Mouse (Mus musculus): ENCODE data around the gene Coro1a.
"Not testable (repeated sequence)": the region's sequence is repeated elsewhere in the genome, so short reads cannot be mapped to it uniquely, and the experiment has no call there.

Coro1a gene

DNA sequence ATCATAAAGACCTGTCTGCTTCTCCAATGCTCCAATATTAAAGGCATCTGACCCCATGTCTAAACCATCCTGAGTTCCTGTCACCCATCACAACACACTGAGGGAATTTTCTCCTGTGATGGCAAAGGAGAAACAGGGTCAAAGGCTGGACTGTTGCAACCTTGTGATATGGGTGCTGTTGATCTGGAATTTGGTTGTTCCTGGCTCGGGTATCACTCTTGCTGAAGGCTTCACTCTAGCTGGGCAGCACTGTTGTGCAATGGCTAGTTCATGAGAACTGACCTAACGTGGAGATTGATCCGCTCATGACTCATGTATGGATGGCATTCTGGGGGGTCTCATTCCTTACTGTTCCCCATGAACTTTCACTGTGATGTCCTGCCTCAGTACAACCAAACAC lies 18.6 kb downstream of the Coro1a start:
- no peak for DNase-seq (ENCODE audit: low spot score)

DNA sequence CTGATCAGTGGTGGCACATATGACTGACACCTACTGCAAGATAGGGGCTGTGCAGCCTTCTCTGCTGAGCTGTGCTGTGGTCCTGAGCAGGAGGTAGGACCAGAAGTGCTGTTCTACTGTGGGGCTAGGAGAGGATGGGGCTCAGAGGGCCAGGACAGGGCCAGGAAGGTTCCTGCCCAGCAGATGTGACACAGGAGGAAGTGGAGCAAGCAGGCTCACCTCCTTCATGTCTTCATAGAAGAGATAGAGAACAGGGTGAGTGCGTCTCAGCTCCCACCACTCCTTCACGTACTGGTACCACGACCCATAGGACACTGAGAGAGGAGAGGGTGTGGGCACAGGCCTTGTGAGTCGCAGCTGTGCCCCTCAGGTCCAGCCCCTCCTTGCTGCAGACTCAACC lies 19.4 kb downstream of the Coro1a start:
- not testable (repeated sequence) for DNase-seq (ENCODE audit: low spot score)

GRCm38 (mm10) chr7:126681221-126681620 lies 26.4 kb downstream of the Coro1a start:
- DNase-seq (ENCODE audit: low spot score), result no peak

GRCm38 (mm10) chr7:126679683-126680082 lies 27.9 kb downstream of the Coro1a start:
- no peak for DNase-seq (ENCODE audit: low spot score)

GRCm38 (mm10) chr7:126678545-126679341 lies 28.8 kb downstream of the Coro1a start:
- DNase-seq (ENCODE audit: low spot score), result no peak

DNA sequence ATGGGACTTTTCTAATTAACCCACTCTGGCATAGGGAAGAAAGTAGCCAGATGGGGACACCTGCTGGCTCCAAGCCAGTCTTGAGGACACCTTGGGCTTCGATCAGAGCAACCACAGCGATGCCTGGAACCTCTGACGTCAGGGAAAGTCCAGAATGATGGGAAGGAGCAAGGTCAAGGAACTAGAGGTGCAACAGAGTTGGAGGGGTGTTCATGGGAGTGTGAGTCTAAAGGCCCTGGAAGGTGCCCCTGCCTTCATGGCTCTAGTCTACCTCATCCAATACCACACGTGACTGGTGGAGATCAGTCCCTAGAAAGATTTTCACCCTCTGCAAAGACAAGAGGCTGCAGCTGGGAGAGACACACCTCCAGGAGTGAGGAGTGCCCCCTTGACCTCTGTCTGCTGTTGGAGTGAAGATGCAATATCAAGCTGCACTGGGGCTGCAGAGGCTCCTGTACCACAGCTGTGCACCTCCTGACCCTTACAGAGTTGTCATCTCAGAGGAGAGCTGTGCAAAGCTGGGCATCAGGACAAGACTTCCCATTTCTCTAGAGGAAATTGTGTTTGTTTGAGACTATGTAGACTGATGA lies 30.9 kb downstream of the Coro1a start:
- DNase-seq (ENCODE audit: low spot score), result no peak

DNA sequence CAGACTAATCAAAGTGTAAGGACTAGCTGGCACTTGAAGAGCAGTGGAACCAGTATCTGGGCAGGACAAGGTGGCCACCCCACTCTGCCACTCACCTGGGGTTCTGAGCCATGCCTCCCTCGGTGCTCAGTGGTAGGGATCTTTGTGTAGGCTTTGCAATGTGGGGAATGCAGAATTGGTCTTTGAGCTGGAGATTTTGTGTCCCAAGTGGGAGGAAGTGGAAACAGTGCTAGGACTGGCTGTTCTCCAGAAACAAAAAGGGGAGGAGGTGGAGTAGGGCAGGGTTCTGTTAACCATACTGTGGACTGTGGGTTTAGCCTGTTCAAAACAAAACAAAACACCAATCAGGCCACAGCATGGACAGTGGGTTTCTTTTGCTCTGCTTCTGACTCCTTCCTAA lies 31.4 kb downstream of the Coro1a start, which contains the start of gene Sult1a1:
Sult1a1 (minus strand) TSS at position 226 of the 400 bp plus-strand sequence.
- no peak for DNase-seq (ENCODE audit: low spot score)

DNA sequence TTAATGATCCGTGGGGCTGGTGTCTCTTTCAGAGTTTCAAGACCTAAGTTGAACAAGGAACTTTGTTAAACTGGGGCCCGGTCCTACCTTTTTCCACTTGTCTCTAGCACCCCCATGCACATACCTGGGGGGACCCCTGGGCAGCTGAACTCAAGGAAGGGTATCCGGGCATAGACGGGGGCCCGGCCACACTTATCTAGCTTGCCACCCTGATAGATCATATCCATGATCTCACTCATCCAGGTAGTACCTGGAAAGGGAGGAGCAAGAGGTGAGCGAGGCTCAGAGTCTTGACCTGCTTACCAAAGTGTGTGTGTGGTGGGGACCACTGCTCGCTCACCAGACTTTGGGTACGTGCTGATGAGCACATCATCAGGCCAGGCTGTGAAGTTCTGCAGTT lies 32.5 kb downstream of the Coro1a start:
- no peak for DNase-seq (ENCODE audit: low spot score)

- no peak for DNase-seq (ENCODE audit: low spot score)
These were observed 35.5 kb downstream of the Coro1a start for GRCm38 (mm10) chr7:126672111-126672510.

DNA sequence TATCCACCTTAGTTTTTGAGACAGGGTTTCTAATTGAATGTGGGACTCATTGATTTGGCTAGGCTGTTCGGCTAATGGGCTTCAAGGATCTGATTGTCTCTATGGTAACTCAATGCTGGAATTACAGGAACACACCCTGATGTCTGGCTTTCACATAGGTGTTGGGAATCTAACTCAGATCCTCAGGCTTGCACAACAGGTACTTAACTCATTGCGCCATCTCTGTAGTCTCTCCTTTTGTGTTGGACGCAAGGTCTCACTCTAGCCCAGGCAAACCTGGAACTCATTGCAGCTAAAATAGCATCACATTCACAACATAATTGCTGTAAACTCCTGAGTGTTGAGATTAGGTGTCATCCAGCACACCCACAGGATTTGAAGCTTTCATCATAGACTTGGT lies 37.4 kb downstream of the Coro1a start:
- DNase-seq (ENCODE audit: low spot score), result no peak

DNA sequence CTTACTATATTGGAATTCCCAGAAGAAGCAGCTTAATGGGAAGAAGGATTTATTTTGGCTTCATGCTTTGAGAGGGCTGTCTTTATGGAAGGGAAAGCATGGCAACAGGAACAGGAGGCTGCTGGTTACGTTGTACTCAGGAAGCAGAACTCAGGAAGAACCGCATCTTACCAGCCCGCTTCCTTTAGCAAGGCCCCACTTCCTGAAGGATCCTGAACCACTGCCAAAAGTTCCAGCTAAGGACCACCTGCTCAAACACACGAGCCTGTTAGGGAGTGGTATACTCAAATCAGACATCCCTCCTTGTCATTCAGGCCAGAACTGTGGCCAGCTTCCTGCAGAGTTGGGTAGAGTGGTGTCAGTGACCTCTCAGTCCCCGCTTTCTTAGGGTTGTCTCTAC lies 39.1 kb downstream of the Coro1a start:
- DNase-seq (ENCODE audit: low spot score), result no peak

DNA sequence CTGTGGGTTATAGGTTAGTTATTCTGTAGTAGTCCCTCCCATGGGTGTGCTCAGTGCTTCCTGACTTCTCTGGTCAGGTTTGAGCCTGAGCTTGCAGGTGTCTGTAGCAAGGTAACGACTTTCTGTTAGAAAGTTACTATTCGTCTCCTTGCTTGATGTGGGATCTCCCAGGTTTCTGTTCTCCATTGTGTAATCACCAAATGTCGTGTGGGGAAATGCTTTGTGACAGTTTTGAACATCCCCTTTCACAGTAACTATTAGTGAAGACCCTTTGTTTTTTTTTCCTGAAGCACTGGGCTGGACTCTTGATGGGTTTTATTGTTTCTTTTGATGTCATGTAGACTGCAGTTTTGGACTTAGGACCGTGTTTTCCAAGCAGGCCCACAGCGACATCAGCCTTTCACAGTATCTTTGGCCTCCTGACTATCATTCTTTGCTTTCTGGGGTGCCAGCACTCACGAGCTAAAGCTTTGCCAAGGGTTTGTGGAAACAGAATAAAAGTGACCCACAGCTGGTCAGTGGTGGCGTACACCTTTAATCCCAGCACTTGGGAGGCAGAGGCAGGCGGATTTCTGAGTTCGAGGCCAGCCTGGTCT lies 40.0 kb downstream of the Coro1a start:
- no peak for DNase-seq (ENCODE audit: low spot score)

- DNase-seq (ENCODE audit: low spot score), result no peak
These were observed 42.3 kb downstream of the Coro1a start for GRCm38 (mm10) chr7:126665269-126665668.

- no peak for DNase-seq (ENCODE audit: low spot score)
These were observed 43.9 kb downstream of the Coro1a start for GRCm38 (mm10) chr7:126663646-126664045.

- DNase-seq (ENCODE audit: low spot score), result no peak
These were observed 47.8 kb downstream of the Coro1a start for GRCm38 (mm10) chr7:126659771-126660170.

GRCm38 (mm10) chr7:126657522-126657921 lies 50.1 kb downstream of the Coro1a start:
- DNase-seq (ENCODE audit: low spot score), result no peak

- DNase-seq (ENCODE audit: low spot score), result no peak
These were observed 51.9 kb downstream of the Coro1a start for GRCm38 (mm10) chr7:126655695-126656094.

DNA sequence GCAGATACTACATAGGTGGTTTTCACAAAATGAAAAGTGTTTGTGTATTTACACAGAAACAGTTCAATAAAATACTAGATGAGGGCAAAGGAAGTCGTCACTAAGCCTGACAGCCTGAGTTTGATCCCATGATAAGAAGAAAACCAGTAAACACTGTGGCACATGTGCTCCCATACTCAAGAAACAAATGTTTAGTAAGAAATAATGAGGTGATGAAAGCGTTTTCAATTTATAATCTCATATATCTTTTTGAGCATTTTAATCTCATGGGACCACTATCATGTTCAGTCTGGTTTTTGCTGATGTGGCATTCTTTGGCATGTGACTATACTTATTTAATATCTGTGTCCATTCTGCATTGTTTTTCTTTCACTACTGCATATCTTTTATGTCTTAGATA lies 53.6 kb downstream of the Coro1a start:
- no peak for DNase-seq (ENCODE audit: low spot score)

DNA sequence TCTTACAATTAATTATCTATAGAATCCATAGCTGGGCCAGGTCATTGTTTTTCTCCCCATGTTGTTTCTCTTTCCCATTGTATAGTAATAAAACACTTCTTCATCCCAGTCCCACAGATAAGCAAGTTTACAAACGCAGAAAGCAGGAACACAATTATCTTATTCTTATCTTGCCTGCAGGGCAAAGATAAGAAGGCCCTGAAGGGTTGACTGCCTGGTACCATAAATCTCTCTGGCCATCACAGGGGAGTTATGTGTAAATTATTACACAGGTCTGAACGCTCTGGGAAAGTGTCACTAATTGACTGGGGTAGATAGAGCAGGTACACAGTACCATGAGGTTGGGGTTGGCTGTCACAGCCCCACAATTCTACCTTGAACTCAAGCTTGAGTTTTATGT lies 56.7 kb downstream of the Coro1a start:
- peak; percentile 15 for DNase-seq (ENCODE audit: low spot score)
